8 mouse cellular contexts compared by ENCODE assay signal in the genomic region with DNA sequence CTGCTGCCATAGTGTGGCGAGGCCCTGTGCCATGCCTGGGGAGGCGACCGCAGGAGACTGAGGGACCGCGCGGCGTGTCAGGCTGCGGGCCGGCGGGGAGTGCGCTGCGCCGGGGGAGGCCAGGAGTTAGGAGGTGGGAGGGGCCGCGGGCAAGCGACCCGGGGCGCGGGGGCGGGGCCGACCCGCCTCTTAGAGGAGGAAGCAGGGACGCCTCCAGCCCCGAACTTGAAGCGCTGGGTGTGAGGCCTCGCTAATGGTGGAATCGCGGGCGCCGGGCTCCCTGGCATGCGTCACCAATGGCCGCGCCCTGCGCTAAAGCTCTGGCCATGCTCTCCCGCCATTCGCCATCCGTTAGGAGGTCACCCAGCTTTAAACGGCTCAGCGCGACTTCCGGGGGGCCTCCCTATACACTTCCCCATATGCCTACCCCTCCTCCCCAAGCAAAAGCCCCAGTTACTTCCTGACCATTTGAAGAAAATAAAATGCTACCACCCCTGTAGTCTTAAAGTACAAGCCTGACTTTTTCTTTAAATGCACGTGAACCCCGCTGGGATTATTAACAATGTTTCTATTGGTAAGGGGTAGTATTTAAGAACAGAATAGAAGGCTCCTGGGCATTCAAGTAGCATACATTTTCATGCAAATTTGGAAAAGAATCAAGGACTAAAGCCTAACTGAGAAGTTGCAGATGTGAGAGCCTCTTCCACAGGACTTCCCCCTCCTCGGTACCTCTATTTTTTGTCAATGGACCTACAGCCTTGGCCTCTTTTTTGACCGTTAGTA. TPM values are rescaled to one million over a fixed set of nuclear protein-coding genes. Genes with fewer than 3 reads are reported as not detected.
DNase-seq lines count a peak whose midpoint lies in the region; ATAC-seq lines count a peak whose summit lies in the region.

A gene (minus strand): TSS at position 344 of the 783 bp plus-strand sequence.

- DNase-seq in Muller cell, postnatal 12 days (ENCODE audit: inconsistent ontology term) = peak; percentile 85
- DNase-seq in cerebellum, adult 11-12 months = peak; percentile 58
- peak; percentile 52 for DNase-seq in forelimb bud, embryonic 11.5 days (ENCODE audit: low read depth, low spot score)
- peak in 1 of 2 experiments; percentile 52 for DNase-seq in layer of hippocampus, postnatal 10 days (ENCODE audit: low spot score in 2 of 2)
- peak; percentile 48 for DNase-seq in lung, postnatal 25 days (ENCODE audit: low spot score)
- DNase-seq in retina, adult 2 months (ENCODE audit: low read depth, low spot score) = peak; percentile 41
- peak; percentile 34 for DNase-seq in urinary bladder, adult 2 months (ENCODE audit: low spot score)

- ATAC-seq in hematopoietic stem cell, adult 5-6 weeks (replicated peaks in 1 of 2; ENCODE audit: insufficient read depth in 1 of 2, low FRiP score in 2 of 2, low TSS enrichment in 1 of 2, low read depth in 1 of 2, poor library complexity in 2 of 2, severe bottlenecking in 2 of 2) = peak; percentile 74 to 87

RNA-seq across cellular contexts. Expression of the gene that starts here (rescaled TPM):
- total RNA-seq in hematopoietic stem cell, adult 5-6 weeks (2017) = 77.7 and 95.3 TPM in 2 replicates
- total RNA-seq in layer of hippocampus, postnatal 10 days (2021) = 100 to 1,000 TPM in 1 of 2 experiments, 10 to 100 TPM in 1; 89.3 to 102 TPM
- 17.2 and 21.2 TPM in 2 replicates for polyA plus RNA-seq in urinary bladder, adult 2 months (2012; rRNA removed)
